Mouse (Mus musculus) spleen, adult 2 months (tissue): ENCODE measurements around the gene Kif5c. TPM values are rescaled to one million over a fixed set of nuclear protein-coding genes. Genes with fewer than 3 reads are reported as not detected.

Source experiments
- DNase-seq, 2 experiments: peaks; one replicate each; pipeline versions ENCODE4 v3.0.0 to v3.0.0-alpha.2; 2012 to 2021; ENCODE audit warnings: low spot score in 2 of 2, low read depth in 1 of 2
- H3K27ac ChIP-seq: fragments of 200-500 bp; 2 replicates; pipeline ENCODE4 v1.5.1; 2012; ENCODE audit warnings: low read length, inconsistent platforms; ENCODE audit not compliant: insufficient read depth
- H3K27me3 ChIP-seq: fragments of 200-500 bp; 2 replicates; pipeline ENCODE4 v1.6.1; 2012; ENCODE audit warnings: mild to moderate bottlenecking, moderate library complexity, low read length, inconsistent platforms; ENCODE audit not compliant: control insufficient read depth, insufficient read depth
- H3K36me3 ChIP-seq: fragments of 200-500 bp; 2 replicates; pipeline ENCODE4 v1.6.1; 2012; ENCODE audit warnings: mild to moderate bottlenecking, low read length, inconsistent platforms; ENCODE audit not compliant: control insufficient read depth, insufficient read depth
- H3K4me1 ChIP-seq: fragments of 200-500 bp; 2 replicates; pipeline ENCODE4 v1.6.1; 2011; ENCODE audit warnings: inconsistent platforms; ENCODE audit not compliant: control insufficient read depth, insufficient read depth, insufficient read length
- H3K4me3 ChIP-seq: fragments of 200-500 bp; 2 replicates; pipeline ENCODE4 v1.5.1; 2011; ENCODE audit warnings: mild to moderate bottlenecking, inconsistent platforms; ENCODE audit not compliant: insufficient read depth, insufficient read length; ENCODE audit errors: extremely low read depth
- CTCF ChIP-seq: fragments of 200-500 bp; IDR thresholded peaks from 2 replicates; pipeline ENCODE4 v1.5.1; 2011; ENCODE audit warnings: mild to moderate bottlenecking, inconsistent platforms; ENCODE audit not compliant: insufficient read depth, insufficient read length, insufficient replicate concordance; ENCODE audit errors: extremely low read depth
- POLR2A ChIP-seq: fragments of 200-500 bp; IDR thresholded peaks from 2 replicates; pipeline ENCODE4 v1.6.1; 2011; ENCODE audit warnings: low read depth, low read length, inconsistent platforms
- WGBS: fragments of 180-500 bp; shearing (Covaris S2); methylation state at CpG from one replicate; pipeline ENCODE4 v1.1.7; 2018; 5-methylcytosine and 5-hydroxymethylcytosine counted together
- polyA plus RNA-seq: library from polyadenylated mRNA; depleted of rRNA; stranded (reverse); fragments of >200 nt; gene quantifications from 2 replicates; pipeline ENCODE4 v1.2.3, GENCODE M21; 2012

The Kif5c gene
- polyA plus RNA-seq, 1 experiment: 0.21 TPM

DNA sequence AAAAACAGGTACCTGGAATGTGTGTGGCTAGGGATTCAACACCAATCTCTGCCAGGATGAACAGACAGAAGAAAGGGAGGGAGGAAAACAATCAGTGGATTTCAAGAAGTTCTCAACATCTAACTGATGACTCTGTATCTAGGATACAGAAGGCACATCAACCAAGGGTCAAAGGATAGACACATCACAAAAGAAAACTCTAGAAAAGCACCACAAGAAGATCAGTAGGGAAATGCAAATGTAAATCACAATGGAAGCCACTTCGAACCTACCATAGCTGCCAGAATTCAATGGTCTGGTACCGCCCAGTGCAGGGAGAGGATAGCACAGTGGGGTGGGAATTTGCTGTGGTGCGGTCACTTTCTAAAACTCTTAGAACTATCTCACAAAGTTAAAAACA is 45.8 kb upstream of the Kif5c start:
- no peaks in the 10 kb centered on the region for H3K4me1 ChIP-seq
- TF ChIP-seq CTCF: no peak
- no peak for TF ChIP-seq POLR2A
- WGBS: 93% methylated on average over 3 of the region's 3 CpGs

GRCm38 (mm10) chr2:49580585-49580984 is 38.5 kb upstream of the Kif5c start:
- Histone ChIP-seq H3K4me1 (no peaks in the 10 kb centered on the region), H3K4me3 (no peak overlapping the region), H3K27me3 (no peaks in the 10 kb centered on the region), H3K36me3 (no peaks in the 10 kb centered on the region), H3K27ac (no peak overlapping the region)
- 88% methylated on average over 3 of the region's 3 CpGs for WGBS
- DNase-seq: no peak
- TF ChIP-seq CTCF (no peak), POLR2A (no peak)

More for the DNA sequence above, 45.8 kb upstream of the Kif5c start:
- no peaks in the 10 kb centered on the region for H3K36me3 ChIP-seq
- H3K4me3 ChIP-seq: no peak overlapping the region
- no peak overlapping the region for H3K27ac ChIP-seq
- no peak for DNase-seq
- H3K27me3 ChIP-seq: no peaks in the 10 kb centered on the region

DNA sequence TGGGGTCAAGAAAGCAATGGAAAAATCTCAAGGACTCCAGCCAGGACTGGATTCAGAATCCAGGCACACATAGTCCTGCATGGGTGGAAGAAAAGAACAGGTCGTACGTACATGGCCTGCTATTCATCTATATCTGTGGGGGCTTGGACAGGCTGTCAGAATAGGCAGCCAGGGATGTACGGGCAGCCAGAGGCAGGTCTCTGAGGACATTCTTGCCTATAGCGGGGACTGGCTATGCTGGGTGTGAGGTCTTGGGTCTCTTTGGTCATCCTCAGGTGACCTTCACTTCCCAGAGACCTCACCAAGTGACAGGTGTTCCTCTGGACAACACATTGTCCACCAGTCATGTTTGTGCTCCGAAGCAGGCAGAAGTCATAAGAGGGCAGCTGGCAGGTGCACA is 36.6 kb upstream of the Kif5c start:
- no peaks in the 10 kb centered on the region for H3K36me3 ChIP-seq
- no peaks in the 10 kb centered on the region for H3K4me1 ChIP-seq
- H3K27ac ChIP-seq: no peak overlapping the region
- WGBS: 85% methylated on average over 5 of the region's 5 CpGs
- no peaks in the 10 kb centered on the region for H3K27me3 ChIP-seq
- H3K4me3 ChIP-seq: no peak overlapping the region
- no peak for DNase-seq
- TF ChIP-seq POLR2A: no peak

DNA sequence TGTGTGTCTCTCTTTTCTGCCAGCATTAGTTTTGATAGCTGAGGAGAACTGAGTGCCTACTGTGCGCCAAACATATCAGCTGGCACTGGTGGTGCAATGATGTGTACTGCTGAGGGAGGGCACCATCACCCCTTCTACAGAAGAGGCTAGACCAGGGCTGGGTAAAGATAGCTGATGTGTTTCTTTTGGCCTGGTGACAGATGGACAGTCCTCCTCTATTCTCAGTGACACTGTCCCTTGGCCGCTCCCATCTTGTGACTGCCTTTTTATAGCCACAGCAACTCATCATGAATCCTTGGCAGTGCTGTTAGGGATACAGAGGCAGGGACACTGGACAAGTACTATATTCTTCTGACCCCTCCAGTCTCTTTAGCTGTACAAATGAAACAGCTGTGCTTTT is 35.8 kb upstream of the Kif5c start:
- no peak overlapping the region for H3K4me3 ChIP-seq
- TF ChIP-seq POLR2A: no peak
- no peak for TF ChIP-seq CTCF
- WGBS: 90% methylated on average over 2 of the region's 2 CpGs

DNA sequence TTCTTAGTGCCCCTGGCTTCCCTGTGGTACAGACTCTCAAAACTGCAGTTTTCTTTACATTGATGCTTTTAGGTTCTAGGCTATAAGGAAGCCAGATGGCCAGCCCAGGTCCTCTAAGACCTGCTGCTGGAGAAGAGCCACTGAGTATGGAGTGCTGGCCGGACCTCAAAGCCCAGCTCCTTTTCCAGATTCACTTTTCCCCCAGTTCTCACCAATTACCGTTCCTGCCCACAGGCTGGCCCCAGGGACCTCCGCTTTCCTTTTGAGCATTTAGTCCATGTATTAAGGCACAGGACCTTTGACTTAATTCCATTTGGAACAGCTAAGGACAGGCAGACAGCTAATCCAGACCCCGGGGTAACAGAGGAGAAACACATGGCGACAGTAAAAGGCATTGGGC is 28.6 kb upstream of the Kif5c start:
- 83% methylated on average over 5 of the region's 5 CpGs for WGBS
- Histone ChIP-seq H3K36me3 (no peaks in the 10 kb centered on the region), H3K4me1 (no peaks in the 10 kb centered on the region), H3K27me3 (no peaks in the 10 kb centered on the region), H3K27ac (no peak overlapping the region), H3K4me3 (no peak overlapping the region)
- TF ChIP-seq POLR2A: no peak
- TF ChIP-seq CTCF: no peak
- no peak for DNase-seq

More for the DNA sequence above, 35.8 kb upstream of the Kif5c start:
- Histone ChIP-seq H3K27ac (no peak overlapping the region), H3K27me3 (no peaks in the 10 kb centered on the region), H3K4me1 (no peaks in the 10 kb centered on the region), H3K36me3 (no peaks in the 10 kb centered on the region)
- DNase-seq: no peak

DNA sequence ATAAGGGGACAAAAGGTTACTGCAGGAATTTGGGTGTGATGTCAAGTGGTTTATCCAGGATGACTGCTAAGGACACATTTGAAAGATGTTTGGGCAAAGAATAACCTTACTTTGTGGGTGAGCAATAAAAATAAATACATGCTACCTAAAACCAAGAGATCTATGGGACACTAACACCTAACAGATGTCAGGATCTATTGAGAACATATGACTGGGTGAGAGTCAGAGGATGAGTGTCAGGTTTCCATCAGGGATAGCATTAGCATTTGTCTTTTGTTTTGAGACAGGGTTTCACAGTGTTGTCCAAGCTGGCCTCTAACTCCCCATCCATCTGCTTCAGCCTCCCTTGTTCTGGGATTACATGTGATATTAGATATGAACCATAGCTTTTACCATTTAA is 26.2 kb upstream of the Kif5c start:
- Histone ChIP-seq H3K4me3 (no peak overlapping the region), H3K27me3 (no peaks in the 10 kb centered on the region), H3K4me1 (no peaks in the 10 kb centered on the region), H3K36me3 (no peaks in the 10 kb centered on the region), H3K27ac (no peak overlapping the region)
- TF ChIP-seq POLR2A (no peak), CTCF (no peak)
- DNase-seq: no peak

DNA sequence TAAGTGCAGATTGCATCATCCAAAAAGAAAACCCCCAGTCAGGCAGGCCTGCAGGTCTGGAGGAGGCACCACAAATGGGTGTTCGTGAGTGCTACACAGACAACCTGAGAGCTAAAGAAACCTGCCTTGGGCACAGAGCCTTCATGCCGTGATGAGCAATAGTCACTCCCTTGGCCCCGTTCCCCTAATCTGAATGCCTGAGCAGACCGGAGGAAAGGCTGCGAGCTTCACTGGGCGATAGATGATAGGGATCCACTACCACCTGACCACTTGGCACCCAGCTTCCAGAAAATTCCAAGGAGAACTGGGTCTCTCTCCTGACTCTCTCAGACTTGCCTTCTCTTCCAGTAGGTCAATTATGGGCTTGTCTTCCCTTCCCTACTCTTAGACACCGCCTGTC is 24.2 kb upstream of the Kif5c start:
- no peak for DNase-seq
- no peaks in the 10 kb centered on the region for H3K36me3 ChIP-seq
- 91% methylated on average over 7 of the region's 7 CpGs for WGBS
- TF ChIP-seq POLR2A (no peak), CTCF (no peak)
- no peaks in the 10 kb centered on the region for H3K4me1 ChIP-seq
- H3K27me3 ChIP-seq: no peaks in the 10 kb centered on the region
- no peak overlapping the region for H3K4me3 ChIP-seq
- no peak overlapping the region for H3K27ac ChIP-seq
